Mouse (Mus musculus) intestine, embryonic 15.5 days (tissue): Measurements from ENCODE around the gene Fmn2. TPM values are rescaled to one million over a fixed set of nuclear protein-coding genes. Genes with fewer than 3 reads are reported as not detected.
A peak's percentile ranks its signal among the peaks of the same experiment; 100 is the strongest.

Experiments used
- ATAC-seq: fragments of 200-750 bp; cut with Nextera tagmentation; 2 replicates; pipeline ENCODE4 v1.8.0; 2017; ENCODE audit warnings: moderate TSS enrichment, moderate library complexity
- H3K27ac ChIP-seq: fragments of 300-500 bp; sonication (generic); 2 replicates; pipeline ENCODE4 v1.5.1; 2015; ENCODE audit warnings: mild to moderate bottlenecking, inconsistent platforms
- H3K27me3 ChIP-seq: fragments of 300-500 bp; sonication (generic); replicated peaks from 2 replicates; pipeline ENCODE4 v1.6.1; 2015; ENCODE audit warnings: inconsistent platforms
- H3K36me3 ChIP-seq: fragments of 300-500 bp; sonication (generic); 2 replicates; pipeline ENCODE4 v1.6.1; 2015; ENCODE audit warnings: inconsistent platforms
- H3K4me1 ChIP-seq: fragments of 300-500 bp; sonication (generic); replicated peaks from 2 replicates; pipeline ENCODE4 v1.6.1; 2015; ENCODE audit warnings: inconsistent platforms
- H3K4me2 ChIP-seq: fragments of 300-500 bp; sonication (generic); replicated peaks from 2 replicates; pipeline ENCODE4 v1.6.1; 2015; ENCODE audit warnings: mild to moderate bottlenecking, inconsistent platforms
- H3K4me3 ChIP-seq: fragments of 300-500 bp; sonication (generic); replicated peaks from 2 replicates; pipeline ENCODE4 v1.5.1; 2015; ENCODE audit warnings: inconsistent platforms
- H3K9ac ChIP-seq: fragments of 300-500 bp; sonication (generic); 2 replicates; pipeline ENCODE4 v1.6.1; 2015; ENCODE audit warnings: inconsistent platforms
- H3K9me3 ChIP-seq: fragments of 300-500 bp; sonication (generic); 2 replicates; pipeline ENCODE4 v1.6.1; 2016; ENCODE audit warnings: inconsistent platforms
- WGBS: fragments of 180-500 bp; shearing (Covaris S2); methylation state at CpG from one replicate; pipeline ENCODE4 v1.1.7; 2015; 5-methylcytosine and 5-hydroxymethylcytosine counted together
- polyA plus RNA-seq: library from polyadenylated mRNA; unstranded; fragments of >200 nt; fragmentation: Nextera tagmentation; extraction: Ambion mirVana; gene quantifications from 2 replicates; pipeline ENCODE4 v1.2.1, GENCODE M21; 2015

The Fmn2 gene
- 0.89 and 1.2 TPM in 2 replicates for polyA plus RNA-seq

DNA sequence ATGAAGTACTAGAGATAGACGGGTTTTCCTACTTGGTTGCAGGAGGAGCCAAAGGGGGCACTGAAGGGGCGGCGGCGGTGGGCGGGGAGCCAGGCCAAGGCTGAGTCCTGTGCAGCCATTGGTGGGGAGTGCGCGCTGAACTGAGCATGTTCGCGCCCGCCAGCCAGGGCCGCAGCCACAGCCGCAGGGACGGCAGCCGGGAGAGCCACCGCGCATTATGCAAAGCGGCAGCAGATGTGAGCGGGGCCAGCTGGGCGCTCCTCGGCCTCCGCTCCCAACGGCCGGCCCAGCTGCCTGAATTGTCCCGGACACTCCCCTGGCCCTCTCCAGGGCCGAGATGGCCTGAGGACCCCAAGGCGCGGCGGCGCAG, at the start of gene Fmn2:
Fmn2 (plus strand) TSS at position 165 of the 370 bp plus-strand sequence.
- WGBS = 0% methylated on average over 29 of the region's 29 CpGs
- peak; percentile 94 for ATAC-seq
- H3K27ac ChIP-seq = peak within 1 kb of the TSS; percentile 2; the same call in 1 of the 2 replicates
- peak within 1 kb of the TSS; percentile 88 for H3K4me2 ChIP-seq
- H3K4me3 ChIP-seq = peak within 1 kb of the TSS; percentile 48
- no peaks in the 10 kb centered on the region for H3K9me3 ChIP-seq
- no peaks in the 10 kb centered on the region for H3K36me3 ChIP-seq
- peak within 1 kb of the TSS; percentile 44 for H3K9ac ChIP-seq
- peaks cover 19% of the 10 kb centered on the region for H3K4me1 ChIP-seq
- peaks cover 3% of the 10 kb centered on the region; the same call in 1 of the 2 replicates for H3K27me3 ChIP-seq

DNA sequence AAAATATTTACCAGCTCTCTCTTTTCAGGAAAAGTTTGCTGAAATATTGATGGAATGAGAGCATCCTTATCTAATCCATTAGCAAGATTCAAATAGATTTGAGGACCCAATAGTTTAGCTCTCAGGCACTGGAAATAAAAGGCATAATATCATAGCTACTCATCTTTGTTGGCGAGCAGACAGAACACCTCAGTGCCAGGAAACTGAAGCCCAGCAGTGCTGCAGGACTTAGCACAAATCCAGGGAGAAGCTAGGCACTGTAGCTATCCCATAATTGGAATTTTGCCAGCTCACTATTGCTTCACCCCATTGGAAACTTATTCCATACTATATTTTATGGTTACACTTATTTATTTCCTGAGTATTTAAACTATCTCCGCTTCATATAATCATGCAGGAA, 46.5 kb upstream of the Fmn2 start:
- Histone ChIP-seq H3K4me1 (no peaks in the 10 kb centered on the region), H3K36me3 (no peaks in the 10 kb centered on the region), H3K9ac (no peak overlapping the region), H3K27me3 (no peaks in the 10 kb centered on the region), H3K9me3 (no peaks in the 10 kb centered on the region), H3K4me2 (no peak overlapping the region), H3K27ac (no peak overlapping the region), H3K4me3 (no peak overlapping the region)
- WGBS = 82% methylated on average over 2 of the region's 2 CpGs
- no peak for ATAC-seq

DNA sequence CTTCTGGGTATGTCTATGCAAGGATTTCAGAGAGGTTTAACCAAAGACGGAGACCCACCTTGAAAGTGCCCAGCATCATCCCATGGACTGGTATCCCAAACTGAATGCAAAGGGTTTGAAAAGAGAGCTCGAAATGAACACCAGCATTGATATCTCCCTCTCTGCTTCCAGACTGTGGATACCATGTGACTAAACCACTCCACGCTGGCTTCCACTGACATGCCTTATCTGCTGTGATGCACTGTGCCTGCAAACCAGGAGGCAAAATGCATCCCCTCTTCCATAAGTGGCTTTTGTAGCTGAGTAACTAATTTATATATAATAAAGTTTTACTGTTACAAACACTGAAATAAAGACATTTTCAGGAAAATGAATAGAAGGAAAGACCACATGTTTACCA, 36.2 kb upstream of the Fmn2 start:
- 78% methylated on average over 3 of the region's 3 CpGs for WGBS
- Histone ChIP-seq H3K9me3 (no peaks in the 10 kb centered on the region), H3K27ac (no peak overlapping the region), H3K9ac (no peak overlapping the region), H3K4me2 (no peak overlapping the region), H3K4me3 (no peak overlapping the region), H3K36me3 (no peaks in the 10 kb centered on the region), H3K27me3 (no peaks in the 10 kb centered on the region), H3K4me1 (no peaks in the 10 kb centered on the region)
- ATAC-seq = no peak

DNA sequence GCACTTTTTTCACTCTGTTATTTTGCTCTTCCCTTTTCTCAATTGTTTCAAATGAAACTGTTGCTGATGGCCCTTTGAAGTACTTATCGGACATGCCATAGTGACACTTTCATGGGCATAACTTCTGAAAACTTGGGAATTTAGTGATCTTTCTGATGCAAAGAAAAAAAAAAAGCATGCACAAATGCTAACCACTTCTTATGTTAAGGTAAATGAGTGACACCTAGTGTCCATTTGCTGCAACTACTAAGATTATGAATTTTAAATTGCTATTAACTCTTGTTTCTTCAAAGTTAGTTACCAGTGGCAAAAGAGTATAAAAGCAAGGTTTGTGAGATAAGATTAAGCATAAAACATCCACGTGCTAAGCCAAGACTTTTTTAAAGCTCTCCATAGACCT, 35.4 kb upstream of the Fmn2 start:
- Histone ChIP-seq H3K9me3 (no peaks in the 10 kb centered on the region), H3K36me3 (no peaks in the 10 kb centered on the region), H3K4me3 (no peak overlapping the region), H3K4me1 (no peaks in the 10 kb centered on the region), H3K27me3 (no peaks in the 10 kb centered on the region), H3K9ac (no peak overlapping the region), H3K4me2 (no peak overlapping the region), H3K27ac (no peak overlapping the region)
- ATAC-seq = no peak
- WGBS = 29% methylated on average over 2 of the region's 2 CpGs

DNA sequence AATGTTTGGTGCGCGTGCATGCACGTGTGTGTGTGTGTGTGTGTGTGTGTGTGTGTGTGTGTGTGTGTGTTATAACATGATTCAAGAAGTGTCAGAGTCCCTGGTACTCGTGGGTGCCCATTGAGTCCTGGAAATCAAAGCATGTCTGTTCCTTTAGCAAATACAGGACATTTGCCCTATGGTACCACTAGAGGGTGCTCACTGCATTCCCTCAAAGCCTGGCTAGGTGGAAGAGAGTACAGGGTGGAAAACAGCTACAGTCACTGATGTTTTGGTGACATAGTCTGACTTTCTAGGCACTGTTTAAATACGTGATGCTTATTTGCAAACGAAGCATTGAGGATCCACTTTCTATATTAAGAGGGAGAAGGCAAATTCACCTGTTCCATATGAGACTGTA, 31.9 kb upstream of the Fmn2 start:
- WGBS = 1% methylated on average over 6 of the region's 6 CpGs
- Histone ChIP-seq H3K4me2 (no peak overlapping the region), H3K9me3 (no peaks in the 10 kb centered on the region), H3K9ac (no peak overlapping the region), H3K4me3 (no peak overlapping the region), H3K27me3 (no peaks in the 10 kb centered on the region), H3K36me3 (no peaks in the 10 kb centered on the region), H3K27ac (no peak overlapping the region), H3K4me1 (no peaks in the 10 kb centered on the region)
- ATAC-seq = peak; percentile 63; the same call in 1 of the 2 replicates

DNA sequence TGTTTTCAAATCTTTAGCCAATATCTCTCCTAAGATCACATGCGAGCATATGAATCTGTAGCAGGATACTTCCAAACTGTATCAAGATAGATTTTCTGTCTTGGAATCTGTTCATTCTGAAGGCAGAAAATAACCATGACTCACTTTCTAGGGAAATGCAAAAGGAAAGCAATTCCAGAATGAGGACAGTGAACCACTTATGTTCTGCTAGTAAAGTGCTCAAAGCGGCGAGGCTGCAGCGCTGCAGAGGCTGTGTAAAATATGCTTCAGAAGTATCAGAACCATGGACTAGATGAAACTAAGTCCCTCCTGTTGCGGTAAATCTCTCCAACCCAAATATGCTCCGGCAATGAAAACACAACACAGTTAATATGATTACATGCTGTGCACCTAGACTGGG, 19.1 kb upstream of the Fmn2 start:
- no peaks in the 10 kb centered on the region for H3K36me3 ChIP-seq
- H3K4me3 ChIP-seq = no peak overlapping the region
- no peak overlapping the region for H3K27ac ChIP-seq
- H3K9me3 ChIP-seq = no peaks in the 10 kb centered on the region
- H3K27me3 ChIP-seq = no peaks in the 10 kb centered on the region
- no peak for ATAC-seq
- no peak overlapping the region for H3K9ac ChIP-seq
- 88% methylated on average over 6 of the region's 6 CpGs for WGBS
- no peak overlapping the region for H3K4me2 ChIP-seq
- no peaks in the 10 kb centered on the region for H3K4me1 ChIP-seq

DNA sequence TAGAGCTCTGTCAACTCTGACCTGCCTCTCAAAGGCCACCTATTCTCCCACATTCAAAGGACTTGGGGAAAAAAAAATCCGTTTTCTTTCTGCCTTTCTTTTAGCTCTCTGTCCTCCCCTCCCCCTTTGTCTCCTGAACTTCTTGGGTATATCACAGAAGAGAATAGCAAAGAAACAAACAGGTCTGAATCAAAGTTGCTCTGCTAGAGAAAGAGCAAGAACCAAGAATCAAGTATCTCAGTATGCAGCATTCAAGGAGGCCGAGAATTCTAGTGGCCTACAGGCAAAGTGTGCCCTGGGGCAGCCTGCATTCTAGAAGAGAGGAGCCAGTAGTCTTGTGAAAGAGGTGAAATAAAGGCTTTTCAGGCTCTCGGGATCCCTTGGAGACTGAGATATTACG, 1.6 kb upstream of the Fmn2 start:
- H3K9me3 ChIP-seq = no peaks in the 10 kb centered on the region
- WGBS = 61% methylated on average over 4 of the region's 4 CpGs
- H3K9ac ChIP-seq = no peak overlapping the region

DNA sequence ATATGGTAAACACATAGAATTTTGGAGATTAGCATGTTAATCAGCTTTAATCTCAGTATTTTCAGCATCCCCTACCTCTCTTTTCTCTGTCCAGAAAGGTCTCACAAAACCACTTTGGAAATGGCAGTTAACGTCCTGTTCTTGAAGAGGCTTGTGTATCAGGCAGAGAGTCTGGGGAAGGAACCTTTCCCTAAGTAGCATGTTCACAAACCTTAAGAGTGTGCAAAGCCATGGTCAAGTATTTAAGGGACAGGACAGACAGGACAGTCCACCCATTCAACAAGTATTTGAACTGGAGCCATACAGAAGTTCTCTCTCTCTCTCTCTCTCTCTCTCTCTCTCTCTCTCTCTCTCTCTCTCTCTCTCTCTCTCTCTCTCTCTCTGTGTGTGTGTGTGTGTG, 614 bp upstream of the Fmn2 start:
- no peak overlapping the region for H3K27ac ChIP-seq
- WGBS = 73% methylated on average over 1 of the region's 1 CpGs
- no peak overlapping the region for H3K9ac ChIP-seq
- H3K4me1 ChIP-seq = peaks cover 19% of the 10 kb centered on the region
- no peaks in the 10 kb centered on the region for H3K9me3 ChIP-seq
- ATAC-seq = no peak
- H3K36me3 ChIP-seq = no peaks in the 10 kb centered on the region
- peaks cover 3% of the 10 kb centered on the region; the same call in 1 of the 2 replicates for H3K27me3 ChIP-seq
- H3K4me3 ChIP-seq = no peak overlapping the region
- no peak overlapping the region for H3K4me2 ChIP-seq

More for the DNA sequence above, 1.6 kb upstream of the Fmn2 start:
- no peak overlapping the region for H3K4me3 ChIP-seq
- peaks cover 19% of the 10 kb centered on the region for H3K4me1 ChIP-seq
- peaks cover 3% of the 10 kb centered on the region; the same call in 1 of the 2 replicates for H3K27me3 ChIP-seq
- H3K27ac ChIP-seq = no peak overlapping the region
- no peak for ATAC-seq
- no peak overlapping the region for H3K4me2 ChIP-seq
- H3K36me3 ChIP-seq = no peaks in the 10 kb centered on the region

DNA sequence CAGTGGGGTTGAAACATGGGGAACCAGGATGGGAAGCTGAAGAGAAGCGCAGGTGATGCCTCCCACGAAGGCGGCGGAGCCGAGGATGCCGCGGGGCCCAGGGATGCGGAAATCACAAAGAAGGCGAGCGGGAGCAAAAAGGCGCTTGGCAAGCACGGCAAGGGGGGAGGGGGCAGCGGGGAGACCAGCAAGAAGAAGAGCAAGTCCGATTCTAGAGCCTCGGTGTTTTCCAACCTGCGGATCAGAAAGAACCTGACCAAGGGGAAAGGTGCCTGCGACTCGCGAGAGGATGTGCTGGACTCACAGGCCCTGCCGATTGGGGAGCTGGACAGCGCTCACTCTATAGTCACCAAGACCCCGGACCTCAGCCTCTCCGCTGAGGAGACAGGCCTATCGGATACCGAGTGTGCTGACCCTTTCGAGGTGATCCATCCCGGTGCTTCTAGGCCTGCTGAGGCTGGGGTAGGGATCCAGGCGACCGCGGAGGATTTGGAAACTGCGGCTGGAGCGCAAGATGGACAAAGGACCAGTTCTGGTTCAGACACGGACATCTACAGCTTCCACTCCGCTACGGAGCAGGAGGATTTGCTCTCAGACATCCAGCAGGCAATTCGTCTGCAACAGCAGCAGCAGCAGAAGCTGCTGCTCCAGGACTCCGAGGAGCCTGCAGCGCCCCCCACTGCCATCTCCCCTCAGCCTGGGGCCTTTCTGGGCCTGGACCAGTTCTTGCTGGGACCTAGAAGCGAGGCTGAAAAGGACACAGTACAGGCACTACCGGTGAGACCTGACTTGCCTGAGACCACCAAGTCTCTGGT, 613 bp downstream of the Fmn2 start:
- peak overlapping the region; percentile 48 for H3K4me3 ChIP-seq

DNA sequence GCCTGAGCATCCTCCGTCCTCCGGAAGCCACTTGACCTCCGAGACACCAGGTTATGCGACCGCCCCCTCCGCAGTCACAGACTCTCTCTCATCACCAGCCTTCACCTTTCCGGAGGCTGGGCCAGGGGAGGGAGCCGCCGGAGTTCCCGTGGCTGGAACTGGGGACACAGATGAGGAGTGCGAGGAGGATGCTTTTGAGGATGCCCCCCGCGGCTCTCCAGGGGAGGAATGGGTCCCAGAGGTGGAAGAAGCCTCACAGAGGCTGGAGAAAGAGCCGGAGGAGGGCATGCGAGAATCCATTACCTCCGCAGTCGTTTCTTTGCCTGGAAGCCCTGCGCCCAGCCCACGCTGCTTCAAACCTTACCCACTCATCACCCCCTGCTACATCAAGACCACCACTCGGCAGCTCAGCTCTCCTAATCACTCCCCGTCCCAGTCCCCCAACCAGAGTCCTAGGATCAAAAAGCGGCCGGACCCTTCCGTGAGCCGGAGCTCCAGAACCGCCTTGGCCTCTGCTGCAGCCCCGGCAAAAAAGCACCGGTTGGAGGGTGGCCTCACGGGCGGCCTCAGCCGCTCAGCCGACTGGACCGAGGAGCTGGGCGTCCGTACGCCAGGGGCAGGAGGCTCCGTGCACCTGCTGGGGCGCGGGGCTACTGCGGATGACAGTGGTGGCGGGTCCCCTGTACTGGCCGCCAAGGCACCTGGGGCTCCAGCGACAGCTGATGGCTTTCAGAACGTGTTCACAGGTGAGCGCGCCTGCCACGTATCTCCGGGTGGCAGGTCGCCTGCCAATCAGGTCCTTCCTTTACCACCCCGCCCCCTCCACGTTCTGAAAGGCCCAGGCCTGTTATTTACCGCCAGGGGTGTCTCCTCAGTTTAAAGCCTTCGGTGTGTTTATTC, 1.5 kb downstream of the Fmn2 start:
- H3K9ac ChIP-seq = peak overlapping the region; percentile 44
- under 1% methylated on average over 53 of the region's 53 CpGs for WGBS
- H3K27me3 ChIP-seq = peaks cover 3% of the 10 kb centered on the region; the same call in 1 of the 2 replicates
- H3K9me3 ChIP-seq = no peaks in the 10 kb centered on the region
- H3K36me3 ChIP-seq = no peaks in the 10 kb centered on the region
- H3K4me3 ChIP-seq = peak overlapping the region; percentile 48
- peak; percentile 73 for ATAC-seq
- H3K4me1 ChIP-seq = peaks cover 19% of the 10 kb centered on the region
- H3K27ac ChIP-seq = no peak overlapping the region
- H3K4me2 ChIP-seq = peak overlapping the region; percentile 88

More for the DNA sequence above, 613 bp downstream of the Fmn2 start:
- ATAC-seq = peak; percentile 62
- Histone ChIP-seq H3K27ac (peak overlapping the region; percentile 2; the same call in 1 of the 2 replicates), H3K9me3 (no peaks in the 10 kb centered on the region), H3K27me3 (peaks cover 3% of the 10 kb centered on the region; the same call in 1 of the 2 replicates), H3K36me3 (no peaks in the 10 kb centered on the region), H3K9ac (peak overlapping the region; percentile 44), H3K4me2 (peak overlapping the region; percentile 88), H3K4me1 (peaks cover 19% of the 10 kb centered on the region)
- WGBS = under 1% methylated on average over 40 of the region's 40 CpGs

DNA sequence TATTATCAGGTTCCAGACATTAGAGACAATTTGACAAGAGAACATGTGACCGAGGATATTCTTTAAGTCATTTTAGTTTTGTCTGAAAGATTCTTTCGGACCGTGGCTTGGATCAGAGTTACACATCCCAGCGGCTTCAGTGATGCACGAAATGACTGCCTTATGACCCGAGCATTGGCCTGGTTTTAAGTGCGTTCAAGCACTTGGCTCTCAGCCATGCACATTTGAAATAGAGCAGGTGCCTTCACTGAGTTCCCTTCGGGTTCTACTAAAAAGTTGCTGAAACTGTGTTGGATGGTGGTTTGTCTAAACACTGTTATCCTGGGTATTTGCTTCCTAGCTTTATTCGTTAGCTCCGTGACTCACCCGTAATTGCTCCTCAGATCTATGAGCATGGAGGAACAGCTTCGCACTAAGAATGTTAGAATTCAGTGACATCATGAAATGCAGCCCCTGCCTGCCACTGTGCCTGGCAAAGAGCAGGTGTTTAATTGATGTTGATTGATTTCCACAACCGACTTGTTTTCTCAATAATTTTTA, 7.0 kb downstream of the Fmn2 start:
- H3K27me3 ChIP-seq = no peaks in the 10 kb centered on the region
- ATAC-seq = no peak
- H3K4me1 ChIP-seq = no peaks in the 10 kb centered on the region
- H3K4me3 ChIP-seq = no peak overlapping the region
- no peaks in the 10 kb centered on the region for H3K9me3 ChIP-seq
- WGBS = 56% methylated on average over 13 of the region's 13 CpGs
- no peak overlapping the region for H3K4me2 ChIP-seq
- no peak overlapping the region for H3K9ac ChIP-seq
- no peak overlapping the region for H3K27ac ChIP-seq
- no peaks in the 10 kb centered on the region for H3K36me3 ChIP-seq

DNA sequence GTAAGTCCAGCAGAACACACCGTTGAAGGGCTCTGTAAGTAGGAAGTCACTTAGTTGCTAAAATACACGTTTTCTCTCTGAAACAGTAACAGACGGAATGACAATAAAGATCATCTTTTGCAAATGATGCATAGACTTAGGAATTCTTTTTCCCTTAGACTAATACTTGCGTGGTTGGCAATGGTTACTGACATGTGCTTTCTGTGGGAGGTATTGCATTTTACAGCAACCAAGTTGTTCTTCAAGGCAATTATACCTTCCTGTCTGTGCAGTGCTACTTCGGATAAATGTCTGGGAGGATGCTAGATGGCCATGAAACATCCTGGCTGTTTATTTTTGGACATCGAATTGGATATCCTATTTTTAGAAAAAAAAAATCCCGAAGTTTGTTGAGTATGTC, 11.8 kb downstream of the Fmn2 start:
- Histone ChIP-seq H3K27ac (no peak overlapping the region), H3K4me3 (no peak overlapping the region), H3K27me3 (no peaks in the 10 kb centered on the region), H3K36me3 (no peaks in the 10 kb centered on the region), H3K9ac (no peak overlapping the region), H3K4me1 (no peaks in the 10 kb centered on the region), H3K9me3 (no peaks in the 10 kb centered on the region), H3K4me2 (no peak overlapping the region)
- ATAC-seq = no peak
- WGBS = 74% methylated on average over 7 of the region's 7 CpGs
